Mouse (Mus musculus) thymus, adult 2 months (tissue): ENCODE results near the gene Gm21992.
"Not testable (repeated sequence)": the region's sequence is repeated elsewhere in the genome, so short reads cannot be mapped to it uniquely, and the experiment has no call there.

ENCODE experiments used
- CTCF ChIP-seq: fragments of 200-500 bp; IDR thresholded peaks from 2 replicates; pipeline ENCODE4 v1.5.1; 2012; ENCODE audit warnings: mild to moderate bottlenecking, control low read depth, low read length, moderate library complexity, borderline replicate concordance; ENCODE audit not compliant: control insufficient read depth, poor library complexity, insufficient read depth; ENCODE audit errors: extremely low read depth
- POLR2A ChIP-seq: fragments of 200-500 bp; IDR thresholded peaks from 2 replicates; pipeline ENCODE4 v1.6.1; 2012; ENCODE audit warnings: mild to moderate bottlenecking, low read length, control low read depth, moderate library complexity; ENCODE audit not compliant: control insufficient read depth, poor library complexity, insufficient read depth; ENCODE audit errors: extremely low read depth

GRCm38 (mm10) chr19:4760544-4760943 is 50.9 kb downstream of the Gm21992 start:
- not testable (repeated sequence) for TF ChIP-seq POLR2A, CTCF
